Mouse (Mus musculus) C2C12 (cell line): ENCODE data around the gene Gm10271.

Experiments used
- CTCF ChIP-seq: IDR thresholded peaks from one replicate; pipeline ENCODE4 v1.5.1; 2011; ENCODE audit not compliant: control insufficient read depth, insufficient read depth, insufficient read length
- FOSL1 ChIP-seq: IDR thresholded peaks from one replicate; pipeline ENCODE4 v1.8.0; 2011; ENCODE audit warnings: mild to moderate bottlenecking, low read length; ENCODE audit not compliant: poor library complexity, insufficient read depth, severe bottlenecking
- MAX ChIP-seq: IDR thresholded peaks from one replicate; pipeline ENCODE4 v1.6.1; 2011; ENCODE audit warnings: mild to moderate bottlenecking, control low read depth
- MYOD1 ChIP-seq: IDR thresholded peaks from one replicate; pipeline ENCODE4 v1.6.1; 2011; ENCODE audit warnings: low read depth; ENCODE audit not compliant: control insufficient read depth, insufficient read length
- MYOG ChIP-seq: IDR thresholded peaks from one replicate; pipeline ENCODE4 v1.6.1; 2011; ENCODE audit not compliant: control insufficient read depth, insufficient read length; ENCODE audit errors: extremely low read depth
- USF1 ChIP-seq: IDR thresholded peaks from one replicate; pipeline ENCODE4 v1.6.1; 2011; ENCODE audit warnings: low read depth, mild to moderate bottlenecking, control low read depth, moderate library complexity

DNA sequence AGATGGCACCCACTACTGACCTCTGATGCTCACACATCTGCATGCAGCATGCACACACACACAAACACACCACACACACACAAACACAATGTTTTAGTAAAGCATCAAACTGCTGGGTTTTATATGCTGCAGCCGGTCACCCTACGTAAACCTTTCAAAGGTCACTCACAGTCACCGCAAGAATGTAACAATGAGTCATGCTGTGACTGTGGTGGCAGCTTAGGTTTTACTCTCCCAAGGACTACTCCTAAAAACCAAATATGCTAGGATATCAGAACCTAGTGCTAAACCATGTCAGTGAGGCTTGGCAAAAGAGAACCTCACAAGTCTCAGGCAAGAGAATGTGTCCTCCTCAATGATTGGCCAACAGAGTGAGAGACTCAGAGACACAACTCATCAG, 43.6 kb downstream of the Gm10271 start:
- peak; percentile 11 for TF ChIP-seq MYOD1
- no peak for TF ChIP-seq CTCF
- TF ChIP-seq USF1: no peak
- peak; percentile 68 for TF ChIP-seq FOSL1
- TF ChIP-seq MAX: peak; percentile 40
- no peak for TF ChIP-seq MYOG
